In genomic region chr3:63919634-63920033, GRCm38 (mm10) we compare ENCODE assay signal across 8 mouse cellular contexts. TPM values are rescaled to one million over a fixed set of nuclear protein-coding genes. Genes with fewer than 3 reads are reported as not detected.
A peak's percentile ranks its signal among the peaks of the same experiment; 100 is the strongest.
DNase-seq lines count a peak whose midpoint lies in the region; ATAC-seq lines count a peak whose summit lies in the region.

No protein-coding gene starts in this region.

- ATAC-seq in hindbrain, embryonic 12.5 days (ENCODE audit: low FRiP score): no peak

- peak; percentile 35 for DNase-seq in hindbrain, embryonic 10.5 days (ENCODE audit: low spot score)
- DNase-seq in CD4-positive helper T cell, adult 2 months (ENCODE audit: low read depth, low spot score): peak; percentile 44
- peak; percentile 43 for DNase-seq in ZHBTc4 (ENCODE audit: low read depth, low spot score)
- peak; percentile 44 for DNase-seq in kidney, adult 9 months
- DNase-seq in splenic B cell, adult 2 months (ENCODE audit: low read depth, low spot score): peak; percentile 54
- DNase-seq in yolk sac, embryonic 10.5 days (ENCODE audit: low spot score): no peak
- no peak for DNase-seq in ovary, postnatal 14 days (ENCODE audit: low spot score)

- H3K36me3 ChIP-seq in hindbrain, embryonic 10.5 days: no peaks in the 10 kb centered on the region
- H3K36me3 ChIP-seq in hindbrain, embryonic 12.5 days: no peaks in the 10 kb centered on the region
- no peaks in the 10 kb centered on the region for H3K36me3 ChIP-seq in splenic B cell, adult 2 months (ENCODE audit: control insufficient read depth, insufficient read depth, low read length, poor library complexity, severe bottlenecking)

- H3K9ac ChIP-seq in hindbrain, embryonic 12.5 days: no peak overlapping the region

- H3K4me3 ChIP-seq in hindbrain, embryonic 10.5 days: no peak overlapping the region
- H3K4me3 ChIP-seq in hindbrain, embryonic 12.5 days: no peak overlapping the region

- H3K4me2 ChIP-seq in hindbrain, embryonic 12.5 days (replicated peaks): no peak overlapping the region

- H3K27ac ChIP-seq in hindbrain, embryonic 10.5 days: no peak overlapping the region
- no peak overlapping the region for H3K27ac ChIP-seq in hindbrain, embryonic 12.5 days

- no peaks in the 10 kb centered on the region for H3K27me3 ChIP-seq in hindbrain, embryonic 10.5 days (ENCODE audit: insufficient read depth, poor library complexity, severe bottlenecking)
- no peaks in the 10 kb centered on the region for H3K27me3 ChIP-seq in hindbrain, embryonic 12.5 days
- no peaks in the 10 kb centered on the region for H3K27me3 ChIP-seq in splenic B cell, adult 2 months (ENCODE audit: control insufficient read depth, insufficient read depth, low read length, poor library complexity, severe bottlenecking)

- WGBS in hindbrain, embryonic 10.5 days: 59% methylated on average over 3 of the region's 3 CpGs
- 68% methylated on average over 3 of the region's 3 CpGs for WGBS in hindbrain, embryonic 12.5 days

- no peaks in the 10 kb centered on the region for H3K4me1 ChIP-seq in hindbrain, embryonic 10.5 days (replicated peaks)
- no peaks in the 10 kb centered on the region for H3K4me1 ChIP-seq in hindbrain, embryonic 12.5 days

- no peaks in the 10 kb centered on the region for H3K9me3 ChIP-seq in hindbrain, embryonic 10.5 days
- no peaks in the 10 kb centered on the region for H3K9me3 ChIP-seq in hindbrain, embryonic 12.5 days (replicated peaks)

RNA-seq across cellular contexts. Expression of gene E130311K13Rik, which starts 9.6 kb away (rescaled TPM):
- polyA plus RNA-seq in hindbrain, embryonic 10.5 days (2016; fragmentation: Nextera tagmentation; extraction: Ambion mirVana): 2.8 and 3.2 TPM in 2 replicates
- 4.3 and 4.8 TPM in 2 replicates for polyA plus RNA-seq in hindbrain, embryonic 12.5 days (2016; fragmentation: Nextera tagmentation; extraction: Ambion mirVana)

RNA-seq across cellular contexts. Expression of gene Plch1, which starts 20.4 kb away (rescaled TPM):
- polyA plus RNA-seq in hindbrain, embryonic 10.5 days (2016; fragmentation: Nextera tagmentation; extraction: Ambion mirVana): 28.4 and 32.4 TPM in 2 replicates
- polyA plus RNA-seq in hindbrain, embryonic 12.5 days (2016; fragmentation: Nextera tagmentation; extraction: Ambion mirVana): 25.2 and 25.5 TPM in 2 replicates

RNA-seq across cellular contexts. Expression of gene Slc33a1, which starts 44.9 kb away (rescaled TPM):
- polyA plus RNA-seq in hindbrain, embryonic 10.5 days (2016; fragmentation: Nextera tagmentation; extraction: Ambion mirVana): 9.5 and 11.2 TPM in 2 replicates
- polyA plus RNA-seq in hindbrain, embryonic 12.5 days (2016; fragmentation: Nextera tagmentation; extraction: Ambion mirVana): 14.4 and 15.3 TPM in 2 replicates

RNA-seq across cellular contexts. Expression of gene Gmps, which starts 56.3 kb away (rescaled TPM):
- polyA plus RNA-seq in hindbrain, embryonic 10.5 days (2016; fragmentation: Nextera tagmentation; extraction: Ambion mirVana): 58.2 and 74.6 TPM in 2 replicates
- 52.6 and 54.7 TPM in 2 replicates for polyA plus RNA-seq in hindbrain, embryonic 12.5 days (2016; fragmentation: Nextera tagmentation; extraction: Ambion mirVana)

Comparison
In these comparisons a context has a peak if more than half of its experiments do, and no peak if none do; other contexts are left out.
1. DNase-seq: peak in hindbrain, embryonic 10.5 days (single experiment), CD4-positive helper T cell, adult 2 months (single experiment), ZHBTc4 (single experiment), kidney, adult 9 months (single experiment) and splenic B cell, adult 2 months (single experiment); none in yolk sac, embryonic 10.5 days (single experiment) and ovary, postnatal 14 days (single experiment).